Mouse (Mus musculus) hematopoietic stem cell, adult 5-6 weeks (primary cell): ENCODE measurements around the gene Aarsd1. TPM values are rescaled to one million over a fixed set of nuclear protein-coding genes. Genes with fewer than 3 reads are reported as not detected.

ENCODE experiments used
- total RNA-seq: library from RNA; stranded (forward); fragments of 172-1452, 232-1000 nt; gene quantifications from 2 replicates; pipeline ENCODE4 v1.2.3, GENCODE M21; 2017

The Aarsd1 gene
- total RNA-seq, 1 experiment from 2014 or later: 52.0 TPM

Other genes with a start within 250 kb of the Aarsd1 start
- 0.31 TPM in 1 of 2 replicates, not detected in the other for gene Cntnap1, start 247.1 kb downstream of the Aarsd1 start, total RNA-seq
- 0.50 TPM in 1 of 2 replicates, not detected in the other for gene Plekhh3, start 246.3 kb downstream of the Aarsd1 start, total RNA-seq
- not detected in 2 replicates for gene Ccr10, start 242.2 kb downstream of the Aarsd1 start, total RNA-seq
- 38.1 and 45.0 TPM in 2 replicates for gene Ezh1, start 191.2 kb downstream of the Aarsd1 start, total RNA-seq
- gene Ramp2, start 171.6 kb downstream of the Aarsd1 start, total RNA-seq: 6.9 TPM in 1 of 2 replicates, not detected in the other
- gene Vps25, start 163.9 kb downstream of the Aarsd1 start, total RNA-seq: 55.0 and 59.3 TPM in 2 replicates
- gene Wnk4, start 157.0 kb downstream of the Aarsd1 start, total RNA-seq: 0.63 TPM in 1 of 2 replicates, not detected in the other
- gene Cntd1, start 138.6 kb downstream of the Aarsd1 start, total RNA-seq: 1.3 and 2.4 TPM in 2 replicates
- gene Coa3, start 138.5 kb downstream of the Aarsd1 start, total RNA-seq: 24.6 and 33.0 TPM in 2 replicates
- gene Becn1, start 115.3 kb downstream of the Aarsd1 start, total RNA-seq: 139 and 177 TPM in 2 replicates
- 101 and 128 TPM in 2 replicates for gene Psme3, start 101.4 kb downstream of the Aarsd1 start, total RNA-seq
- gene Aoc2, start 92.6 kb downstream of the Aarsd1 start, total RNA-seq: 1.1 and 2.6 TPM in 2 replicates
- gene Aoc3, start 87.0 kb downstream of the Aarsd1 start, total RNA-seq: 0.10 TPM in 1 of 2 replicates, not detected in the other
- not detected in 2 replicates for gene G6pc, start 50.1 kb downstream of the Aarsd1 start, total RNA-seq
- 1.6 TPM in 1 of 2 replicates, not detected in the other for gene Gm27029, start 7.2 kb upstream of the Aarsd1 start, total RNA-seq
- gene Rundc1, start 7.5 kb upstream of the Aarsd1 start, total RNA-seq: 4.8 and 7.0 TPM in 2 replicates
- 1.0 TPM in 1 of 2 replicates, not detected in the other for gene Ptges3l, start 7.7 kb upstream of the Aarsd1 start, total RNA-seq
- gene Rpl27, start 24.7 kb upstream of the Aarsd1 start, total RNA-seq: 2,436 and 4,983 TPM in 2 replicates
- 34.3 and 37.2 TPM in 2 replicates for gene Ifi35, start 30.8 kb upstream of the Aarsd1 start, total RNA-seq
- 5.3 and 5.8 TPM in 2 replicates for gene Rnd2, start 47.4 kb upstream of the Aarsd1 start, total RNA-seq
- gene Vat1, start 48.6 kb upstream of the Aarsd1 start, total RNA-seq: 22.9 and 29.3 TPM in 2 replicates
- 38.6 and 42.1 TPM in 2 replicates for gene Brca1, start 134.3 kb upstream of the Aarsd1 start, total RNA-seq
- gene Nbr1, start 134.5 kb upstream of the Aarsd1 start, total RNA-seq: 85.9 and 90.5 TPM in 2 replicates
- gene Tmem106a, start 164.6 kb upstream of the Aarsd1 start, total RNA-seq: 2.6 and 3.9 TPM in 2 replicates
- gene Gm11634, start 181.6 kb upstream of the Aarsd1 start, total RNA-seq: not detected in 2 replicates
- gene Rdm1, start 209.6 kb upstream of the Aarsd1 start, total RNA-seq: 10.3 and 20.6 TPM in 2 replicates
- 0.88 and 2.5 TPM in 2 replicates for gene Arl4d, start 247.9 kb upstream of the Aarsd1 start, total RNA-seq